Mouse (Mus musculus) lung, postnatal 4 days (tissue): Measurements from ENCODE around the gene She.
A peak's percentile ranks its signal among the peaks of the same experiment; 100 is the strongest.
"Not testable (repeated sequence)": the region's sequence is repeated elsewhere in the genome, so short reads cannot be mapped to it uniquely, and the experiment has no call there.

Experiments
- DNase-seq, 2 experiments: peaks; one replicate each; pipeline ENCODE4 v3.0.0; 2021

She gene

DNA sequence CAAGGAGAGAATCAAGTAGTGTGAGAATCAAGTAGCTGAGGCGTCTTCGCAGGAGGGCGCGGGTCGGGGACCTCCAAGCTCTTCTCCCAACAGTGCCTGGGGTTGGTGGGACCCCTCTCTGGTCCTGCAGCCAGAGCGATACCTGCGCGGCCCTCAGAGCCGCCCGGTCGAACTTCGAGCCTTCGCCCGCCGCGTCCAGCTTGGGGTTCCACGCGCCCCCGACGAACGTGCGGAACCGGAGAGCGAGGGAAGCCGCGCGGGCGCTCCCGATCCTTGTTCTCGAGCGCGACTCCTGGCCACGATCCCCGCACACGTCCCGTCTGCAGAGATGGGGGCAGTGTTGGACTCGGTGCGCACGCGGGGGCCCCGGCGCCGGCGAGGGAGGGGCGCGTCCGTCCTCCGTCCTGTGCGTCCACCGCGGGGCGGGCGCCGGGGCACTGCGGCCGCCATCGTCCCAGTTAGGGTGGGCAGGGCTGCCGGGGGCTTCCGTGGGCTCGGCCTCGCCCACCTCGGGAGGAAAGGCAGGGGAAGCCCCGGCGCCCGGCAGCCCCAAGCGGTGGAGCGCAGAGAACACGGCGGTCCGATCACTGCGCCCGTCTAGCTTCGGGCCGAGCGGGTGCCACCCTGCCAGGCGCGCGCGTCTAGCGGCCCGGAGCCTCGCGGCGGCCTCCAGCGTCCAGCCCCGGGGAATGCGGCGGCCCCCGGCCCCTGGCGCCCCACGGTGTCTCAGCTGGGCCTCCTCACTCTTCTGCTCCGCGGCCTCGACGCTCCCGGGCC lies at the start of gene She:
Gene She, plus strand, starts transcription at position 556 of the 777 bp plus-strand sequence.
- peak; percentile 63 to 82 for DNase-seq

DNA sequence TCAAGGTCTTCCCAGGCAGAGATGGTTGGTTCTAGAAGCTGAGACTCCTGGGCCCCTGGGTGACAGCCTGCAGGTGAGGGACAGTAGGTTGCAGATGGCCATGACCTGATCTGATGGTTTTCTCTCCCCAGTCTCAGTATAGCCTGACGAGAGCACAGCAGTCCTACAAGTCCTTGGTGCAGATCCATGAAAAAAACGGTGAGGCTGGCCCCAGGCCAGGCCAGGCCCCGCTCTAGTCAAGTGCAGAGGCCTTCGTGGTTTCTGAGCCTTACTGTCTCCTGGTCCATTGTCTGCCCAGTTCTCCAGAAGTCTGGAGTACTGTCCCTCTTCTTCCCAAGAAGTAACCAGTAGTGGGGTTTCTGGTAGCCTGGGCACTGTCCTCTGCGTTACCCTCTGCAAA lies 49.5 kb upstream of the She start:
- DNase-seq = no peak

DNA sequence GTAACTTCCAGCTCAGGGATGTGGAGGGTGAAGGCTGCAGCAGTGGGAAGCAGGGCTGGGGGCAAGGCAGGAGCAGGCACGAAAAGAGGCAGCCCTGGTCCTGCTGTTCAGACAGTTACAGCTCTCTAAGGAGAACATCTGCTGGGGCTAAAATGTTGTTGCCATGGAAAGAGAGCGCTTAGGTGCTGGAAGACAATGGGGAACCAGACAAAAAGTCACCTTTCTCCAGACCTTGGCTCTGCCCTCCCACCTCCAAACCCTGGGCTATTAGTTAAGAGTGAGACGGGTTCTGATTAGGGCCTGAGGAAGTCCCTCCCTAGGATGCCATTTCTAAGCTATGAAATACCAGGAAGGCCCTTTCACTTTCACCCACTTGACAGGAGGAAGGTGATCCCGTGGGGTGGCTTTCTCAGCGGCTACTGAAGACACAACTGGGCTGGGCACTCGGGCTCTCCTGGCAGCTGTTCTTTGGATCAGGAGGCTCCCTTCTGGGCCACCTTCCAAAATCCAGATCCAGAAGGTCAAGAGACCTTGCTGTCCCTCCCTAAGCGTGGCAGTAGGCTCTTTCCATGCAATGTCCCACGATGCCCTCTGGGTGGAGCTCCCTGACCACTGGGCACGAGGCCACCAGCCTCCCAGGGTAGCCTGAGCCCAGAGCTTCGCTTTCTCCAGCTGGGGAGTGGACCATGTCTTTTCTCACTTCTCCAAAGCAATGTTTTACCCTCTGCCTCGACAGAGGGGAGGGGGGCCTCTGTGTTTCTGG lies 46.0 kb upstream of the She start:
- peak; percentile 89 to 91 for DNase-seq

DNA sequence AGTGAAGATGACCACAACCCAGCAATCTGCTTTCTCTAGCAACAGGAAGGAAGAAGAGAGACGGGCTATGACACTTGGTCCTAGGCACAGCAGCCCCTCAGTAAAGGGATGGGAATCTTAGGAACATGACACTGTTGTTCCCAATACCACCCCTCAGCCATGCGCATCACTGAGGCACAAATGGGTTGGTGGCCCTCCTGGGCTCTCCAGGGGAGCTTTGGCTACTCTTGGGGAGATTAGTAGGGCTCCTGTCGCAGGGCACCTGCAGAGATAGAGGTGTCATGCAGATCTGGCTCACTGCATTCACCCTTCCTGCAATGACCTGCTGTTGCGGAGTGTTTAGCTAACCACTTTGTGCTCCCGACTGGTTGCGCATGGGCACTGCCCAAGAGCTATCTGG lies 44.9 kb upstream of the She start:
- no peak for DNase-seq

DNA sequence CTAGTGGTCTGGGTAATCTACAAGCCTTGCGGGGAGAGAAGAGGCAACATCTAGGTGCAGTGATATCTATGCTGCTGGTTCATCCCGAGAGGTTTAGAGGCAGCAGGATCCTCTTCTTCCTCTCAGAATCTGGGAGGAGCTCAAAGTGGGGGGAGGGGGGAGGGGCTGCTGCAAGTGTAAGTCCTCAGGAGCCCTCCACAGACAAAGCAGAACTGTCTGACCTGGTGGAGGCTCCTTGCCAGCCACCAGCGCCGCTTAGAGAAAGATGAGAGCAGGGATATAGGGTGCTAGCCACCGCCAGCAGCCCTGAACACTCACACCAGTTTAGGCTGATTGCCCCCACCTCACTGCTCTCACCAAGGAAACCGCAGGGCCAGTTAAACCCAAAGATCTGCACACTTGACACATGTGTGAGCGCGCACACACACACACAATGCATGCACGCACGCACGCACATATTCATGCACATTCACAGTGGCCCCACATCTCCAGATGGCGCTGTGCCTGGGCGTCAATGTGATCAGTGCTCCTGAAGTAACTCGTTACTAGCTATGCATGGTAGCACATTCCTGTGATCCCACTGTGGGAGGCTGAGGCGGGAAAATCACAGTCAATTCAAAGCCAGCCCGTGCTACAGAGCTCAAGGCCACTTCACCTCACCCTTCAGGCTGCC lies 42.4 kb upstream of the She start:
- DNase-seq = no peak

DNA sequence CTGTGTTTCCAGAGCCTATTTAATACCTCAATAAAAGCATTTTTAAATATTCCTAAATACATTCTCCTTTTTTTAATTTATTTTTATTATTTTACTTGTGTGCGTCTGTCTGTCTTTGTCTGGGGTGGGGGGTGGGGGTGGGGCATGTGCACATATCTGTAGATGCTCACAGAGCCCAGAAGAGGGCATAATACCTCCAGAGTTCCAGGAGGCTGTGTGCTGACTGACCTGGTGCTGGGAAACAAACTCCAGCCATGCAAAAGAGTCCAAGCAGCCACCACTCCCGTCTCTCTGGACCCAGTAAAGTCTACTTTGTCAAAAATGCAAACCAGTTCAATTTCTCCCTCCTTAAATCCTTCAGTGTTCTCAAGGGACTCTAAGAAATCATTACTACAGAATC lies 36.6 kb upstream of the She start:
- DNase-seq = no peak

DNA sequence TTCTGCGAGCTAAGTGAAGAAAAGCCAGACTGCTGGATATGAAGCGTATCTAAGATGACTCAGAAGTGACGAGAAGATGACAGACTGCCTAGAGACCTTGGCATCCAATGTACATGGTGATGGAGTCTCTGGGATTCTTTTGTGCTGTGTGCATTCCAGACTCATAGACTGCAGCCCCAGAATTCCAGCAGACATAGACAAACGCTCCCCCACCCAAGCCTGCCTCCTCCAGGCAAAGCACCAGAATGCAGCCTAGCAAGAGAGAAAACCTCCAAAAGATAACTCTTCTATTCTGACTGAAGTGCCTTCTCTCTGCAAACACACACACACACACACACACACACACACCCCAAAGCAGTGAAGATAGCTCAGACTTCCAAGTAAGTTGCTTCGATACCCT lies 35.4 kb upstream of the She start:
- DNase-seq = no peak

DNA sequence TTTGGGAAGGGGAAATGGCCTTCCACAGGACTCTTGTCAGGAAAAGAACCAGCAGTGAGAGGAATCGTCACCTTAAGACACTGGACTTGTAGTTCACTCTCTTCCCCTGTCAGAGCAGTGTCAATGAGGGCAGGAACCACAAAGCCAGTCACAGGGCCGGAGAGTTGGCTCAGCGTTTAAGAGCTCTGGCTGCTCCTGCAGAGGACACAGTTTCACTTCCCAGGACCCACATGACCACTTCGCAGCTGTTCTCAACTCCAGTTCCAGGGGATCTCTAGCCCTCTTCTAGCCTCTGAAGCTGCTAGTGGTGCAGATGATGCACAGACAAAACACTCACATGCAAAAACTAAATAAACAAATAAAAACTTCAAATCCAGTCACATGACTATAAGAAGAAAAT lies 34.8 kb upstream of the She start:
- DNase-seq = no peak

DNA sequence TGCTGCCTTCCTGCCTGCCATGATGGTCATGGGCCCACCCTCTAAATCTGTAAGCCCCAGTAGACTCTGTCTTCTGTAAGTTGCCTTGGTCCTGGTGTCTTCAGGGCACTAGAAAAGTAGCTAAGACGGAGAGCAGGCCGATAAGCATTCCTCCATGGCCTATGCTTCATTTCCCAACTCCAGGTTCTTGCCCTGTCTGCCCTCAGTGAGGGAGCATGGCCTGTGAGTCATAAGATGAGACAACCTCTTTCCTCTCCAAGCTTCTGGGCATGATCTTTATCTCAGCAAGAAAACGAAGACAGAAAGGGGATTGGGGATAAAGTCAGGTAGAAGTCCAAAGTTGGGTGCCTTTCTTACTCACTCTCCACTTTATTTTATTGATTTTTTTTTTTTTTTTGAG lies 32.7 kb upstream of the She start:
- DNase-seq = no peak

DNA sequence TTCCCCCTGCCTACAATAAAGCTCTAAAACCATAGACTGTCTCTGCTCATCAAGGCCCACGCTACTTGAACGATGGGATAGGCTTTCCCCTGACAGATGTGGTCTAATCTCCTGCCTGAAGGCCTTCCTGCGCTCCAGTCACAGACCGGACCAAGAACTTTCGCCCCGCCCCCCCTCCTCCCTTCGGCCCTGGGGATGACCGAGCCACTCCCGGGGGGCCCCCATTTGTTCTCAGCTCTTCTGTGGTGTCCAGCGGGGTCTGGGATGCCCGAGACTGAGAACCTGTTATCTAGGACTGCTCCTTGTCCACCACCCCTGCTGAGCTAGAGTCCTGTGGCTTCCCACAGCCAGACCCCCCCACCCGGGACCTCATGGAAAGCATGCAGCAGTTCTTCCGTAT lies 31.7 kb upstream of the She start:
- no peak for DNase-seq

DNA sequence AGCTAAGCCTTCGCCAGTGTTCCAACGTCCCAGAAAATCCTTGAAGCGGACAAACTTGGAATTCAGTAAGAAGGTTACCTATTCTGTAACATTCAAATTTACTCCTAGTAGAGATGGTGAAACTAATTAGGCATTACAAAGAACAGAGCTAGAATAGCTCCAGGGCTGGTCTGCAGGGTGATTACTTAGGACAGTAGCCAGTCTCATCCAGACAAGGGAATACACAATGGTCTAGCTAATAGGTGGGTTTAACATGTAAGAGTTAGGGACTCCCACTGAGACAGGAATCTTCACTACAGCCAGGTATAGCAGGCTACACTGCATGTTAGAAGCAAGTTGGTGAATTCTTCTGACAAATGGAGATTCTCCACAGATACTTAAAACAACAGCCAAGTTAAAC lies 31.1 kb upstream of the She start:
- DNase-seq = not testable (repeated sequence)

DNA sequence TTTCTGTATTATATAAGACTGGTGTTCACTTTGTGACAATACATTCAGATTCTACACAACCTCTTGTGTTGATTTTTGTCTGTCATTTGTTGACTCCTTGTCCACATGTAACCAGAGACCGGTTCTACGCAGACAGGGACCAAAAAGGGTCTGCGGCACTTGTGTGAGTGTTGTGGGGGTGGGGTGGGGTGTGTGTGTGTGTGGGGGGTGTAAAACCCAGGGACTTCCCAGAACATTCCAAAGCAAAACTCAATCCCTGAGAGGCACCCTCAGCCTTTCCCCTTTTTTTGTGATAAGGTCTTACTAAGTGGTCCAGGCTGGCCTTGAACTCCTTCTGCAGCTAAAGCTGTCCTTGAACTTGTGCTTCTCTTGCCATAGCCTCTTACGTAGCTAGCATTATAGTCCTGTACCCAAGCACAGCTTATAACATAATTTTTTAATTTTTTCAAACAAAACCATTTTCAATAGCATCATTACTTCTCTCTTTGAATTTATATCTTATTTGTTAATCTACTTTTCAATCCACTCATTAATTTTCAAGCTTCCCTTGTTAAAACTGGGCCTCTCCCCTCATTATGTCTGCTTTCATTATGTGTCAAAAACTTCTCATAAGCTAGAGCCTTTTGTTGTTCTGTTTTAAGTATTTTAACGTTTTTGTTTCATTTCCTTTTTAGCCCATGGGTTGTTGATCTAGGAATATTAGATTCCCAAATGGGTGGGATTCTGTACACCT lies 30.2 kb upstream of the She start:
- DNase-seq = no peak

DNA sequence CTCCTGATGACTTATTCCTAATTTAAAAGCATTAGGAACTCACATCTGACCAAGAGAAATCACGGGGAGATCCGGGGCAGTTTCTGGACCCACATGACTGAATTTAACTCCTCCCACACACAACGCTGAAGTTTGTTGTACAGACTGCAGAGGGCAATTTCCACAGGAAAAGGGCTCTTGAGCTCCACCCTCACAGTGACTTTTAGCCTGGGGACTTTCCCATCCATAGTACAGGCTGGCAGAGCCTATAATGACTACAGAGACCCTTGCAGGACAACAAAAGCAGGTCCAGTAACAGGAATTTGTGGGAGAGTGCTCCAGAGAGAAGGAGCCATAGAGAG lies 29.7 kb upstream of the She start:
- DNase-seq = peak in 1 of 2 experiments; percentile 48

DNA sequence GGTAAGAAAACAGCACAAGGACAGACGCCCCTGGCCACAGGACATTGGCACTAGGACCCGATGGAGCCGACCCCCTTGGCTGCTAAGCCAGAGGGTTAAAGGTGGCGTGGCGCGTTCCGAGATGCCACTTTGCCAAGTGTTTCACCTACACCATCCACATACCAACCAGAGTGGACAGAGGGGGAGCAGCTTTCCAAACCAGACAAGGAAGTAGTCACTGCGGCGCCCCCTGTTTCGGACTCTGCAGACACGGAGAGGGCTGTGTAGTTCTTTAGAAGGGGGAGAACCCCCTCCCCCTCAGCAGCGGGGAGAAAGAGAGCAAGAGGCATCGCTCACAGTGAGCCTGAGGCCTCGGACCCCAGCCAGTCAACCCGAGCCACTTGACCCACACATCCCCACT lies 28.3 kb upstream of the She start:
- no peak for DNase-seq

DNA sequence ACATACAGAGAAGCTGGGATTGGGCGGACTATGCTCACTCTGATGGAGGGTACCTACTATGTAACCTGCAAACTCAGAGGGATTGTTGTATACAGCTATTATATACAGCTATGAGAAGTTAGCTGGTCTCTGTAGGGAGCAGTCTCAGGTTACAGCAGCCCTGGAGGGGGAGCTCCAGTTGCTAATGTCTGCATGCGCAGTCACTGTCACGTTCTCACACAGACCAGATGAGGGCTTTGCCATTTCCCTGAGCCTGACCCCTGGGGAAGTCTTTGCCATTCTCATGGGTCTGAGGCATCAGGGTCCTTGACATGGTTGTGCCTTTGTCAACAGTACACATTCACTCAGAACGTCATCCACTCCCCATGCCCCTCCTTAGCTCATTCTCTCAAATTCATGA lies 26.0 kb upstream of the She start:
- DNase-seq = no peak

DNA sequence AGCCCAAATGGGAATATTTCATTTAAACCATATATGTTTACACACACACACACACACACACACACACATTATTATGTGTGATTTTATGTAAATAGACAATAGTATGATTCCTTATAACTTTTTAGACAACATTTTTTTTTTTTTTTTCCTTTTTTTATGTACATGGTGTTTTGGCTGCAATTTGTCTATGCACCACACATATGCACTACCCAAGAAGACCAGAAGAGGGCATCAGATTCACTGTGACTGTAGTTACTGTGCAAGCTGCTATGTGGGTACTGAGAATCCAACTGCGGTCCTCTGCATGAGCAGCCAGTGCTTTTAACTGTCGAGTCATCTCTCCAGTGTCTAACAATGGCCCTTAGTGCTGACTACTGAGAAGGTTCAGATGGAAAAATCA lies 24.4 kb upstream of the She start:
- no peak for DNase-seq

DNA sequence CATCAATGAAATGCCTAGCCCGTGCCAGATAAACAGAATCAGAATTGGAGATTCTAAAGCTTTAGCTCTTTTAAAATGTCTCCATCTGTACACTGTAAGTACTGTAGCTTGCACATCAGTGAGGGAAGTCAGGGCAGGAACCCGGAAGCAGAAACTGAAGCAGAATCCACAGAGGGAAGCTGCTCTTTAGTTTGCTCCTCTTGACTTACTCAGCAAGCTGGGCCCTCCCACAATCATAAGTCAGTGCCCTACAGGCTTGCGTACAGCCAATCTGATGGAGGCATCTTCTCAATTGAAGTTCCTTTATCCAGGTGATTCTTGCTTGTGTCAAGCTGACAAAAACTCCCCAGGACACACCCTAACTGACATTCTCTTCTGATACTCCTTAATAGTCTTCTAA lies 24.0 kb upstream of the She start:
- no peak for DNase-seq

DNA sequence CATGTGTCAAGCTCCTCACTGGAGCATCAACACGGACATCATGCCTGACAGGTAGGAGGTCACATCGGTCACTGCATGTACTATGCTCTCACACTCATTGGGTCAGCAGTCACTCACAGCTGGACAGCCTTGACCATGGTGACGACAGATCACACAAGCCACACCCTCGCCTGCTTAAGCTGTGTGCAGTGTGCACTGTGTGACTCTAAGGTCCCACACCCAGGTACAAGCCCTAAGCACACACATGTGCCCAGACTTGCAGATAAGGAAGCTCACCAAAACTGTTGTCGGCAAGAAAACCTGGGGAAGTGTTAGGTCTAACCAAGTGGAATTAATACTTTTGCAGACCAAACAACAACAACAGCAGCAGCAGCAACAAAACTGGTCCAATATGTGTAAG lies 23.3 kb upstream of the She start:
- DNase-seq = no peak

DNA sequence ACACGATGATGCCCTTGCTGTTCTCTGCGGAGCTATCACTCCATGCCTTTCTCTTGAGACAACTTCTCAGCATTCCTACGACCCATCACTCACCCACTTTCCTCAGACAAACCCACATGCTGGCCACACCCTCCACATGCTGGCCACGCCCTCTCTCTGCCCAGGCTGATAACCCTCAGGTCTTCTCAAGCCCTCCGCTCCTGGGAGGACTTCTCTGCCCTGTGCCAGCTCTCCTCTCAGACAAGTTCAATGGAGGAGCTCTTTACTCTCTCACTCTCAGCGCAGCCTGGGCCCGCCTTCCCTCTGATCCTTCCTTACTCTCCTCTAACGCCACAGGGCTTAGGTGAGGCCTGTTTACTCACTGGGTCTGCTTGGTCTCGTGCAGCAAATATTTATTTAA lies 22.5 kb upstream of the She start:
- no peak for DNase-seq

DNA sequence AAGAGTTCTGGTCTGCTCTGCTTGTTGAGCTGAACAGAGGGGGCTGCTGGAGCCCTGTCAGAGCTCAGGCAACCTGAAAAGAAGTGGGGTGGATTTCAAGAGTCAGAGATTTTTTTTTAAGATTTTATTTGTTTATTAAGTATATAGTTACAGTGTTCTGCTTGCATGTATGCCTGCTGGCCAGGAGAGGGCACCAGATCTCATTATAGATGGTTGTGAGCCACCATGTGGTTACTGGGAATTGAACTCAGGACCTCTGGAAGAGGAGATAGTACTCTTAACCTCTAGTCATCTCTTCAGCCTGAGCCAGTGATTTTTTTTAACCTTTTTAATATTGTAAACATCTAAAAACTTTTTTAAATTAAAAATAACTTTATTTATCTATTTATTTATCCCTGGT lies 20.3 kb upstream of the She start:
- DNase-seq = no peak

DNA sequence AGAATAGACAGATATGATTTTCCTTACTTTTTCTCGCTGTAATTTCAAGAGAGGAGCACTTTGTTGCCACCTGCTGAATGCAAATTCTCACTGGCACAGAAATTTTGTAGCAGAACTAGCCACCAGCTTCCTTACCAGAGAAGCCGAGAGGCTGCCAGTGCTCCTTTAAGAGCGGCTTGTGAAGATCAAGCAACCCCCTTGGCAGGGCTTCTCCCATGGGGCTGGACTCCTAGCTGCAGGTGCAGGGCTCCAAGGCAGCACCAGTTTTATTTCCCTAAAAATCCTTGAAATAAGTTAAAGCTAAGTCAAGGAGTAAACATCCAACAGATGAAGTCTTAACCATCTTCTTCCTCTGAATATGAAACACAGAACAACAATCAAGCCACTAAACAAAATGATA lies 19.0 kb upstream of the She start:
- no peak for DNase-seq

DNA sequence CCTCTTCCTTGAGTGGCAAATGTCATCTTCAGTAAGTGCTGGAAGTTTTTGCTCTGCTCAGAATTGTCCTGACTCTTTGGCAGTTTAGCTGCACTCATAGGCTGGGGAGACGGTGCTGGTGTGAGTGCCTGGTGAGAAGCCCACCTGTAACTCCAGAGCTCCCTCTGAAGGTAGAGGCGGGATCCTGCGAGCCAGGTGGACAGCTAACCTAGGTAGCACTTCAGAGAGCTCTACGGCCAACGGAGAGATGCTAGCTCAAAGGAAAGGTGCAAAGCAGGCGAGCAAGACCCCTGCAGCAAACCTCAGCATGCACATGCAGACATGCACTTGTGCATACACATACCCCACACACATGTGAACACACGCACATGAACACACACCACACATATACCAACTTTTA lies 17.1 kb upstream of the She start:
- DNase-seq = no peak

DNA sequence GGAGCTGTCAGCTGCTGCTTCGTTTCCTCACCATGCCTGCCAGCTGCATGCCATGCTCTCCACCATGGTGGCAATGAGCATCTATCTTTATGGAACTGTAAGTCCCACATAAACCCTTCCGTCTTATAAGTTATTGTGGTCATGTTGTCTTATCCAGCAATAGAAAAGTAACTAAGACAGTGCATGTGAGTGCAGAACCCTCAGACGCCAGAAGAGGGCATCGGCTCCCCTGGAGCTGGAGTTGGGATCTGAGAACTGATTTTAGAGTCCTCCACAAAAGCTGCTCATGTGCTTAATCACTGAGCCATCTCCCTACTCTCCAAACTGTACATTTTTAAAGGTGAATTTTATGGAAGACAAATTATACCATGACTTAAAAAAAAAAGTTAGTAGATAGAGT lies 14.1 kb upstream of the She start:
- DNase-seq = peak in 1 of 2 experiments; percentile 63

DNA sequence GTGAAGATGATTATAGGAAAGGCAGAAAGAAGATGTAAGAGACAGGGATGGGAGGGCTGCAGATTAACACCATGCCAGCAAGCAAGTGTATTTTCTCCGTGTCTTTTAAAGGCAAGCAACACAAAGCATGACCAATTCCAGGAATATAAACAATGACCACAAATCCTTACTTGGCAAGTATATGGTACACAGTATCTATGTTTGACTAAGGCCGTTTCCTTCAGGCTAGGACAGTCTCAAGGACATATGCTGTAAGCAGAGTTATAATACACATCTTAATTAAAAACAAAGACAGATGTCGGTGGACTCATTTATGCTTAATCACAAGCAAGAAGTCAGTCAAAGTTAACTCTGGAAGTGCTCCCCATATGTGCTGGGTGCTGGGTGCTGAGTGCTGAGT lies 12.6 kb upstream of the She start:
- DNase-seq = no peak
